Mouse (Mus musculus): Measurements from ENCODE around the gene Fmo1.

DNA sequence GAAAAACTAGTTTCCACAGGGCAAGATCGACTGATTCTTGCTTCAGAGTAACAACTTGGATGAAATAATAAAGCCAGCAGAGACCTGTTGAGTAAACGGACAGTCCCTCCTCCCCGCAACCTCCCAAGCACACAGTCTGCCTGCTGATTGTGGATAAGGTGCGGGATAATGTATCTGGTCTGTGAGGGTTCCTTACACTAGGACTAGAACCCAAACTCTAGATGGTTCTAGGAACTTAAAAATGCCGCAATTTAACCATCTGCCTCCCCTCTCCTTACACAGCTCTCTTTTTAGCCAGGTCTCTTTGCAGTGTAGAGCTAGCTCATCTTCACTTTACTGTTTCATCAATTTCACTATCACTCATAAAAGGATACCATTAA is 33.8 kb downstream of the Fmo1 start:
- TF ChIP-seq CTCF (IDR thresholded peaks at IDR 0.05; ENCODE audit: extremely low read depth, insufficient read depth, low read length), result no peak
- TF ChIP-seq POLR2A (IDR thresholded peaks at IDR 0.05; ENCODE audit: extremely low read depth, insufficient read depth, low read length), result no peak
